Mouse (Mus musculus) macrophage (primary cell): ENCODE data around the gene Slc44a2. TPM values are rescaled to one million over a fixed set of nuclear protein-coding genes. Genes with fewer than 3 reads are reported as not detected.
"Not testable (repeated sequence)": the region's sequence is repeated elsewhere in the genome, so short reads cannot be mapped to it uniquely, and the experiment has no call there.

ENCODE experiments used
- H3K27ac ChIP-seq: fragments of 350-480 bp; formaldehyde crosslinking; 2 replicates; pipeline ENCODE4 v1.9.0; 2021
- H3K36me3 ChIP-seq: fragments of 350-480 bp; formaldehyde crosslinking; 2 replicates; pipeline ENCODE4 v1.9.0; 2021; ENCODE audit errors: inconsistent target
- H3K4me3 ChIP-seq: fragments of 350-480 bp; formaldehyde crosslinking; 2 replicates; pipeline ENCODE4 v1.9.0; 2021; ENCODE audit errors: inconsistent target
- H3K79me2 ChIP-seq: fragments of 350-480 bp; formaldehyde crosslinking; 2 replicates; pipeline ENCODE4 v1.9.0; 2021; ENCODE audit errors: inconsistent target
- WGBS: methylation state at CpG from one replicate; pipeline ENCODE4 v1.1.7; 2026; ENCODE audit warnings: inconsistent platforms; ENCODE audit not compliant: missing documents; 5-methylcytosine and 5-hydroxymethylcytosine counted together
- polyA plus RNA-seq: library from polyadenylated mRNA; stranded (reverse); fragments of 250-400 nt; gene quantifications from 3 replicates; pipeline ENCODE4 v1.2.4, GENCODE M21; 2018; ENCODE audit warnings: inconsistent platforms

Gene Slc44a2
- polyA plus RNA-seq, 1 experiment from 2014 or later = 32.8 TPM

DNA sequence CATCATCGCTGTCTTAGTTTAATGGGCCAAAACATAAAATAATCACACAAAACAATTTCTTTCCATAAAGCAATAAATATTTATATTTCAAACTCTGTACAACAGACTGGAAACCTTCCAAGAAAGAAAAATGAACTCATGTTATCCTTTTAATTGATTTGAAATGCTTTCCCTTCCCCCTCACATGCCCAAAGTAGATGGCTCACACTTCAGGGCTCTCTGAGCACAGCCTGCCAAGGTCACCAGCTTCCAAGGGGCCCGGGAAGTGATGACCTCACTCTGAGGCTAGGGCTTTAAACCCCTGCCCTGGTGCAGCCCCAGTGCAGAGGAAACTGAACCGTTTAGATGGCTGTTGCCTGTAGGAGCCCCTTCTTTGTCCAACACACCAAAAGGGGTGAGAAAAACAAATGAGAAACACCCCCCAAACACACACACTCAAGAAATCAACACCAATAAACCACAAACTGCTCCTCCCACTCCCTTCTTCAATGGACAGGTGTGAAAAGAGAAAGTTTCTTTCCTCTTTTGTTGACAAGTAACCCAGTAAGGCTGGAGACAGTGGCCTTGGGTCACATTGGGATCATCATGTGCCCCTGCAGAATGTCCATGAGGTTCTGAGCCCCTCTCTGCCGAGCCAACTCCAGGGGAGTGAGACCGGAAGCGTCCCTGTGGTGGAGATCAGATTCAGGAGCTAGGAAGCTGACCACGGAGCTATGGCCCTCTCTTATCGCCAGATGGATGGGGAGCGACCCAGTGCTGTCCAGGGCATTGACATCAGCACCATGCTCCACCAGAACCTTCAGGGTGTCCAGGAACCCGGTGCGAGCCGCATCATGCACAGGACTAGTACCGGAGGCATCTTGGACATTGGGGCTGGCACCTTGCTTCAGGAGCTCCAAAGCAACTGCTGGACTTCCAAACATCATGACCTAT, 31.8 kb upstream of the Slc44a2 start:
- peak overlapping the region; percentile 61 for H3K4me3 ChIP-seq
- WGBS = 54% methylated on average over 13 of the region's 13 CpGs
- H3K79me2 ChIP-seq = peaks cover 51% of the 10 kb centered on the region
- H3K36me3 ChIP-seq = peaks cover 19% of the 10 kb centered on the region
- peak overlapping the region; percentile 84 for H3K27ac ChIP-seq

GRCm38 (mm10) chr9:21289337-21289671, 31.2 kb upstream of the Slc44a2 start:
- peaks cover 51% of the 10 kb centered on the region for H3K79me2 ChIP-seq
- H3K27ac ChIP-seq = peak overlapping the region; percentile 84
- WGBS = 87% methylated on average over 2 of the region's 2 CpGs
- peaks cover 12% of the 10 kb centered on the region; the same call in 1 of the 2 replicates for H3K36me3 ChIP-seq
- H3K4me3 ChIP-seq = peak overlapping the region; percentile 61

DNA sequence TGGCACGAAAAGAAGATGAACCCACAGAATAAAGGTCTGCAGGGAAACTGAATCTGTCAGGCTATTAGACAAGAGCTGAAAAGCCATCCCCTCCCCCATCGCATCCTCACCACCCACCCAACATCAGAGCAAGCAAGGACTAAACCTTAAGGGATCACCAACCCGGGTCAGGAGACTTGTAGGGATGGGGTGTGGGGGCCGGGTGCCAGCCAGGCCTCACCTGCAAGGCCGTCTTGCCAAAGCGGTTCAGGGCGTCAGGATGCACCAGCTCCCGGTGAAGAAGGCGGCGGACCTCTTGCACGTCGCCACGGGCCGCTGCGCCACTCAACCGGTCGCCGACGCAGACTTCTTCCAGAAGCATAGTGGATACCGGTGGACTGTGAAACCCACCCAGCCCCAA, 29.9 kb upstream of the Slc44a2 start:
- Histone ChIP-seq H3K79me2 (peaks cover 43% of the 10 kb centered on the region), H3K27ac (peak overlapping the region; percentile 84), H3K4me3 (peak overlapping the region; percentile 61), H3K36me3 (no peaks in the 10 kb centered on the region; the same call in 1 of the 2 replicates)
- under 1% methylated on average over 20 of the region's 20 CpGs for WGBS

DNA sequence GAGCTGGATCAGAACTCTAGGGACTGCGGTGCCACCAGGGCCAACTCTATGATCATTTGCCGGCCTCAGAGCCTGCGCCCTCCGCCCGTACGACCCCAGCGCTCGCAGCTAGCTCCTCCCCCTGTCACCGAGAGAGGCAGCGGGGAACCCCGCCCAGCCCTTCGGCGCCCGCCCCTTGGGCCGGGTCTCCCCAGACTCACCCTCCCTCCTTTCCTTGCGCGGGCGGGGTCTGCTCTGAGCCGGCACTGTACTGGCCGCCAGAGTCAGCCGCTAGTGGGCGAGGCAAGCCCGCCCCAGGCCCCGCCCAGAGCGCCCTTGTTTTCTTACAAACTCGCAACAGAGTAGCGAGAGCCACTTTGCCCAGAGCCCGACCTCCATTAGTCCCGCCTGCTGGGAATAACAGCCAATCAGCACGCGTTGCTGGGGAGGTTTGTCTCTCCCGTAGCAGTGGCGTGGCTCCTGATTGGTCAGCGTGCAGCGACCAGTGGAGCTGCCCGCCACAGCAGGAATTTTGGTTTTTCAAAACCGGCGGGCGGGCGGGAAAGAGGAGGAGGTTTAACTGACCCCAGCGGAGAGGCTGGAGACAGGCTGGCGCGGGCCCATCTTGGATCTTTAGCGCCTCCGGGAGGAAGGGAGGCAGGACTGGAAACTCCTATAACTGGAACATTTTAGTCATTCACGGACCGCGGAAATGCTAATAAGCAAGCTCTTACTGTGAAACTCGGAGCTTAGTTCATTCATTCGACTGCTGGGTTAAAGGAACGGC, 29.3 kb upstream of the Slc44a2 start, which contains the start of gene Cdkn2d:
Cdkn2d (minus strand) TSS at position 386 of the 766 bp plus-strand sequence.
- Histone ChIP-seq H3K79me2 (peaks cover 37% of the 10 kb centered on the region), H3K27ac (peak within 1 kb of the TSS; percentile 84), H3K4me3 (peak within 1 kb of the TSS; percentile 61), H3K36me3 (no peaks in the 10 kb centered on the region)
- under 1% methylated on average over 41 of the region's 51 CpGs for WGBS

DNA sequence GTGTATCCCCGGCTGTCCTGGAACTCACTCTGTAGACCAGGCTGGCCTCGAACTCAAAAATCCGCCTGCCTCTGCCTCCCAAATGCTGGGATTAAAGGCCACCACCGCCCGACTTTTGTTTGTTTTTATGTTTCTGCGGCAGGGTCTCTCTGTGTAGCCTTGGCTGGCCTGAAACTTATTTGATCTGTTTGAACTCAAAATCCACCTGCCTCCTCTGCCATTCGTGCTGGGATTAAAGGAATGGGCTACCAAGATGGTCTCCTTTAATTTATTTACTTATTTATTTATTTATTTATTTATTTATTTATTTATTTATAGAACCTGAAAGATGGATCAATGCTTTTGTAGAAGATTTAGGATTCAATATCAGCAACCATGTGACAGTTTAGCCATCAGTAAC, 28.6 kb upstream of the Slc44a2 start:
- Histone ChIP-seq H3K79me2 (peaks cover 30% of the 10 kb centered on the region), H3K4me3 (peak overlapping the region; percentile 26), H3K27ac (peak overlapping the region; percentile 65)
- 12% methylated on average over 7 of the region's 7 CpGs for WGBS
- not testable (repeated sequence) for H3K36me3 ChIP-seq

- H3K79me2 ChIP-seq = peaks cover 26% of the 10 kb centered on the region
- no peaks in the 10 kb centered on the region for H3K36me3 ChIP-seq
- no peak overlapping the region for H3K4me3 ChIP-seq
- WGBS = 92% methylated on average over 3 of the region's 3 CpGs
- no peak overlapping the region for H3K27ac ChIP-seq
Observed at GRCm38 (mm10) chr9:21292271-21292670, 28.2 kb upstream of the Slc44a2 start.

DNA sequence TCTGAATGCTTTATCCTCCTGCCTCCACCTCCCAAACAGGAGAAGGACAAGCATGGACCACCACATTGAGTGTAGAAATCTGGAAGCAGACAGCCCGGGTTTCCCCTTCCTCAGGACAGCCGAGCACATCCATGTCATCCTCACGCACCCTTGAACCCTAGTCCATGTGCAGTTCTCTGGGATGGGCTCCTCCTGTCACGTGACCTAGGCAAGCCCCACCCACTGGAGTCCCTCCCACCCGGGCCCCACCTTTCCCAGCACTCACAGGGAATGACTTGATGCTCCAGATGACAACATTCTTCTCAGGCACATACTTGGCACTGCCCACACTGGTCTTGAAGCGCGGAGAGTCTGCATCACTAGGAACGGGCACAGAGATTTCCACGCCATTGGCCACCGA, 21.5 kb upstream of the Slc44a2 start:
- no peak overlapping the region for H3K27ac ChIP-seq
- H3K36me3 ChIP-seq = no peaks in the 10 kb centered on the region
- H3K79me2 ChIP-seq = no peaks in the 10 kb centered on the region
- WGBS = 95% methylated on average over 10 of the region's 10 CpGs
- no peak overlapping the region for H3K4me3 ChIP-seq

- Histone ChIP-seq H3K79me2 (no peaks in the 10 kb centered on the region), H3K36me3 (no peaks in the 10 kb centered on the region), H3K4me3 (no peak overlapping the region), H3K27ac (no peak overlapping the region)
- 91% methylated on average over 7 of the region's 7 CpGs for WGBS
Observed at GRCm38 (mm10) chr9:21305065-21305464, 15.4 kb upstream of the Slc44a2 start.

DNA sequence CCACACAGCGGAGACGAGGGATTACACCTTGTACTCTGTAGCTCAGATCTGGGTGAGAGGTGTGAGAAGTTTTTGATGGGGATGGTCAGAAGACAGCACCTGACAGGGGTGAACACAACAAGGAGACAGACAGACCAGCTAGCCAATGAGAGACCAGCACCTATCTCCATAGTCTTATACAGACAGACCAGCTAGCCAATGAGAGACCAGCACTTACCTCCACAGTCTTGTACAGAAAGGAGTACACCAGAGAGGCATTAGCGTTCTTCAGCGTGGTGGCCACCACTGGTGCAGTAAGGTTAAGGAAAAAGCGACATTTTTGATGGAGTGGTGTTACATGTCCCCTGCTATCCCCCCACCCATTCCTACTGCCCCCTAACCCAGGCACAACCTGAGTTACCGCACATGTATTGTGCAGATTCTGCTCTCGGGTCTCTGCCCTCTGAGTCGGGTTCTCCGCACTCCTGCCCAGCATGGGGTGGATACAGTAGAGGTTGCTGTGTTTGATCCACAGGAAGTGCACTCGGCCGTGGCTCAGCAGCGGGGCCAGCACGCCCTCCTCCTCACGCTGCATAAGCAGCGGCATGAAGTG, 11.3 kb upstream of the Slc44a2 start:
- 65% methylated on average over 13 of the region's 15 CpGs for WGBS
- Histone ChIP-seq H3K4me3 (no peak overlapping the region), H3K27ac (no peak overlapping the region)

DNA sequence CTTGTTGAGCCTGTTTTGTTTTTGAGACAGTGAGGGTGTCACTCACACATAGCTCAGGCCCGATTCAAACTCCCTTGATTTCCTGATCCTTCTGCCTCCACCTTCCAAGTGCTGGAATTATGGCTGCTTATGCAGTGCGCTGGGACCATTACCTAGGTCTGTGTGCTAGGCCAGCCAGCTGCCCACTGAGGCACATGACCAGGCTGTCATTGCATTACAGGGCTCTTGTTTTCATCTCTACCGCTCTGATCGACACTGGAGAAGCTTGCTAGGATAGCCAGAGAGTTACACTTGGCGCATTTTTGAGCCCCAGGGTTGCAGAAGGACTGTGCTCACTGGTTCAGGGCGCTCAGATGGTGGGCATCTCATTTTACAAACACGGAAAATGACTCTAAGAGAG, 8.8 kb upstream of the Slc44a2 start:
- WGBS = 89% methylated on average over 7 of the region's 7 CpGs

More for the DNA sequence above, 11.3 kb upstream of the Slc44a2 start:
- Histone ChIP-seq H3K79me2 (no peaks in the 10 kb centered on the region), H3K36me3 (no peaks in the 10 kb centered on the region)

DNA sequence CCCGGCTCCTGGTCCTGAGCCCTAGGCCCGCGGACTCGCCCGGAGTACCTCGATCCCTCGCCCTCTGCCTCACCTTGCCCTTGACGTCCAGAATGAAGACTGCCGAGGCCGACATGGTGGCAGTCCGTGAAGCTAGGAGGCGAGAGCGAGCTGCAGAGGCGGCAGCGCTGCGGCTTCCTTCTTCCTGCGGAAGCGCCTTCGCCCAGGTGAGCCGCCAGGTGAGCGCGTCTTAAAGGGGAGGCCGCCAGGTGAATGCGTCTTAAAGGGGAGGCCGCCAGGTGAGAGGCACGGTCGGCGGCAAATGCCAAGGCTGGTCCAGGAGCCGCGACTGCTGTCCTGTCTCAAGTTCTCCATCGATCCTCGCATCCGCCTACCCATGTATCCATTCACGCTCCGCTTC, 8.4 kb upstream of the Slc44a2 start, which contains the start of gene Ap1m2:
Ap1m2 (minus strand) TSS at position 204 of the 400 bp plus-strand sequence.
- Histone ChIP-seq H3K27ac (no peak within 1 kb of the TSS), H3K36me3 (no peaks in the 10 kb centered on the region), H3K4me3 (no peak within 1 kb of the TSS), H3K79me2 (no peaks in the 10 kb centered on the region)
- 61% methylated on average over 35 of the region's 35 CpGs for WGBS

More for the DNA sequence above, 8.8 kb upstream of the Slc44a2 start:
- no peaks in the 10 kb centered on the region for H3K79me2 ChIP-seq
- H3K36me3 ChIP-seq = no peaks in the 10 kb centered on the region
- H3K27ac ChIP-seq = no peak overlapping the region
- H3K4me3 ChIP-seq = no peak overlapping the region

- Histone ChIP-seq H3K4me3 (no peak overlapping the region), H3K79me2 (no peaks in the 10 kb centered on the region), H3K36me3 (no peaks in the 10 kb centered on the region), H3K27ac (no peak overlapping the region)
- WGBS = 9% methylated on average over 11 of the region's 11 CpGs
Observed at GRCm38 (mm10) chr9:21313394-21313793, 7.1 kb upstream of the Slc44a2 start.

DNA sequence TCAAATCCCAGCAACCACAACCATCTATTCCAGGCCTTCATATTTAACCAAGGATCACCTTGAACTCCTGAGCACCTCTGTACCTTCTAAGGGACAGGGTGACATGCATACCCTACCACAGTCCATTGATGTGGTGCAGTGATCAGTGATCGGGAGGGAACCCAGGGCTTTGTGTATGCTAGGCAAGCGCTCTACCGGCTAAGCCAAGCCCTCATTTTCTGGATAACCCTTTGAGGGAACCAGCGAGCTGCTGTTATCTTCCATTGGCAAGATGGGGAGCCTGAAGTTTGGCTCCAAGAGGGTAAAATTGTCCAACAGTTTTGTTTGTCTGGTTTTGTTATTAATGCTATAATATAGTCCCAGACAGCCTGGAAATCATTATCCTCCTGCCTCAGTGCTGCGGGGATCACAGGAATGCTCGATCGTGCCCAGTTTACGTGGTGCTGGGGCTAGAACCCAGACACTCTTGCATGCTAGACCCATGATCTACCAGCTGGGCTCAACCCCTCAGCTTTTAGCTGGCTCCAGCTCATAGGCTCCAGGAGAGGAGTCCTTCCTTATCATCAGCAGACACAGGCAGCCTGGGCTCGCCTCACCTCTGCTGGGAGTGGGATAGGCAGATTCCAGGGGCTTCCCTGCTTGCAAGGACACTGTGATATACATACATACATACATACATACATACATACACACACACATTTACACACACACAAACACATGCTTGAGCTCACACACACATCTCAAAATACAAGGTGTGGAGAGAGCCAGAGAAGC, 5.9 kb upstream of the Slc44a2 start:
- Histone ChIP-seq H3K27ac (no peak overlapping the region), H3K36me3 (no peaks in the 10 kb centered on the region), H3K4me3 (no peak overlapping the region), H3K79me2 (no peaks in the 10 kb centered on the region)
- 97% methylated on average over 9 of the region's 9 CpGs for WGBS

DNA sequence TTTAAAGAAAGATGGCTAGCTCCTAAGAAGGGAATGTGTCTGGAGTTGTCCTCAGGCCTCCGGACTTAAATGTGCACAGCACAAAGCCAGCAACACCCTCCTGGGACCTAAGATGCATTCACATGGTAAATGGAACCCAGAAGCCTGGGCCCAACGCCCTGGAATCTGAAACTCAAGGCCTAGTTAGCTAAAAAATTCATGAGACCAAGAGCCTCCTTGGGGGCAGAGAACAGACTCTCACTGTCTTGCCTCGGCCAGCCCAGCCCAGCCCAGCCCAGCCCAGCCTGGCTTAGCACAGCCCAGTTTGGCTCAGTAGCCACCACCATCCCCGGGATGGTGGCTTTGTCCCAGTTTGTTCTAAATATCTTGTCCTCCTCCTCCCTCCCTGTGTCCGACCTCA, 5.1 kb upstream of the Slc44a2 start:
- WGBS = 88% methylated on average over 5 of the region's 5 CpGs
- Histone ChIP-seq H3K4me3 (no peak overlapping the region), H3K36me3 (no peaks in the 10 kb centered on the region), H3K27ac (no peak overlapping the region), H3K79me2 (no peaks in the 10 kb centered on the region)
